Mouse (Mus musculus): ENCODE results near the gene Pcid2. TPM values are rescaled to one million over a fixed set of nuclear protein-coding genes. Genes with fewer than 3 reads are reported as not detected.

Pcid2 gene
- polyA plus RNA-seq, 1 experiment from 2014 or later, result 9.6 TPM

- ATAC-seq, result no peak
- 81% methylated on average over 3 of the region's 3 CpGs for WGBS
- Histone ChIP-seq H3K4me2 (replicated peaks; ENCODE audit: low read depth) (no peak overlapping the region), H3K27ac (ENCODE audit: low read depth, low read length) (no peak overlapping the region), H3K4me1 (replicated peaks; ENCODE audit: control insufficient read depth, insufficient read depth, low read length) (no peaks in the 10 kb centered on the region), H3K36me3 (ENCODE audit: control insufficient read depth, insufficient read depth) (peaks cover 50% of the 10 kb centered on the region), H3K9me3 (ENCODE audit: control insufficient read depth) (no peaks in the 10 kb centered on the region), H3K27me3 (replicated peaks; ENCODE audit: control insufficient read depth, insufficient read depth, low read length) (no peaks in the 10 kb centered on the region), H3K9ac (ENCODE audit: low read depth, low read length) (no peak overlapping the region), H3K4me3 (ENCODE audit: low read depth, low read length) (no peak overlapping the region)
- no peak for TF ChIP-seq CTCF (IDR thresholded peaks at IDR 0.05; ENCODE audit: low read depth)
Observed at GRCm38 (mm10) chr8:13118516-13118915, 13.3 kb upstream of the Pcid2 start.

GRCm38 (mm10) chr8:13117096-13117495 lies 11.8 kb upstream of the Pcid2 start:
- Histone ChIP-seq H3K9ac (ENCODE audit: low read depth, low read length) (no peak overlapping the region), H3K36me3 (ENCODE audit: control insufficient read depth, insufficient read depth) (peaks cover 52% of the 10 kb centered on the region), H3K4me3 (ENCODE audit: low read depth, low read length) (no peak overlapping the region), H3K4me1 (replicated peaks; ENCODE audit: control insufficient read depth, insufficient read depth, low read length) (no peaks in the 10 kb centered on the region), H3K27me3 (replicated peaks; ENCODE audit: control insufficient read depth, insufficient read depth, low read length) (no peaks in the 10 kb centered on the region), H3K9me3 (ENCODE audit: control insufficient read depth) (no peaks in the 10 kb centered on the region), H3K4me2 (replicated peaks; ENCODE audit: low read depth) (no peak overlapping the region), H3K27ac (ENCODE audit: low read depth, low read length) (no peak overlapping the region)
- no peak for TF ChIP-seq CTCF (IDR thresholded peaks at IDR 0.05; ENCODE audit: low read depth)
- no peak for ATAC-seq
- 94% methylated on average over 2 of the region's 2 CpGs for WGBS

GRCm38 (mm10) chr8:13113232-13113631 lies 8.0 kb upstream of the Pcid2 start:
- no peaks in the 10 kb centered on the region for H3K4me1 ChIP-seq (replicated peaks; ENCODE audit: control insufficient read depth, insufficient read depth, low read length)
- no peaks in the 10 kb centered on the region for H3K27me3 ChIP-seq (replicated peaks; ENCODE audit: control insufficient read depth, insufficient read depth, low read length)
- no peak overlapping the region for H3K27ac ChIP-seq (ENCODE audit: low read depth, low read length)
- H3K36me3 ChIP-seq (ENCODE audit: control insufficient read depth, insufficient read depth), result peaks cover 34% of the 10 kb centered on the region
- no peak for TF ChIP-seq CTCF (IDR thresholded peaks at IDR 0.05; ENCODE audit: low read depth)
- 94% methylated on average over 4 of the region's 4 CpGs for WGBS
- H3K4me3 ChIP-seq (ENCODE audit: low read depth, low read length), result no peak overlapping the region
- H3K9me3 ChIP-seq (ENCODE audit: control insufficient read depth), result no peaks in the 10 kb centered on the region
- ATAC-seq, result no peak
- no peak overlapping the region for H3K4me2 ChIP-seq (replicated peaks; ENCODE audit: low read depth)
- no peak overlapping the region for H3K9ac ChIP-seq (ENCODE audit: low read depth, low read length)

- peaks cover 25% of the 10 kb centered on the region for H3K36me3 ChIP-seq (ENCODE audit: control insufficient read depth, insufficient read depth)
- no peak overlapping the region for H3K9ac ChIP-seq (ENCODE audit: low read depth, low read length)
- WGBS, result 82% methylated on average over 11 of the region's 11 CpGs
- no peaks in the 10 kb centered on the region for H3K9me3 ChIP-seq (ENCODE audit: control insufficient read depth)
- H3K4me3 ChIP-seq (ENCODE audit: low read depth, low read length), result no peak overlapping the region
- H3K4me1 ChIP-seq (replicated peaks; ENCODE audit: control insufficient read depth, insufficient read depth, low read length), result no peaks in the 10 kb centered on the region
- TF ChIP-seq CTCF (IDR thresholded peaks at IDR 0.05; ENCODE audit: low read depth), result no peak
- no peaks in the 10 kb centered on the region for H3K27me3 ChIP-seq (replicated peaks; ENCODE audit: control insufficient read depth, insufficient read depth, low read length)
- no peak overlapping the region for H3K4me2 ChIP-seq (replicated peaks; ENCODE audit: low read depth)
- H3K27ac ChIP-seq (ENCODE audit: low read depth, low read length), result no peak overlapping the region
- ATAC-seq, result no peak
Observed at GRCm38 (mm10) chr8:13111917-13112316, 6.7 kb upstream of the Pcid2 start.

- no peak for TF ChIP-seq CTCF (IDR thresholded peaks at IDR 0.05; ENCODE audit: low read depth)
- 32% methylated on average over 1 of the region's 1 CpGs for WGBS
Observed at GRCm38 (mm10) chr8:13109416-13109960, 4.2 kb upstream of the Pcid2 start.

GRCm38 (mm10) chr8:13108967-13109366 lies 3.7 kb upstream of the Pcid2 start:
- Histone ChIP-seq H3K36me3 (ENCODE audit: control insufficient read depth, insufficient read depth) (peaks cover 18% of the 10 kb centered on the region; the same call in 1 of the 2 replicates), H3K4me3 (ENCODE audit: low read depth, low read length) (no peak overlapping the region), H3K9ac (ENCODE audit: low read depth, low read length) (no peak overlapping the region), H3K27me3 (replicated peaks; ENCODE audit: control insufficient read depth, insufficient read depth, low read length) (no peaks in the 10 kb centered on the region), H3K4me2 (replicated peaks; ENCODE audit: low read depth) (no peak overlapping the region), H3K4me1 (replicated peaks; ENCODE audit: control insufficient read depth, insufficient read depth, low read length) (peaks cover 2% of the 10 kb centered on the region; the same call in 1 of the 2 replicates), H3K27ac (ENCODE audit: low read depth, low read length) (no peak overlapping the region), H3K9me3 (ENCODE audit: control insufficient read depth) (no peaks in the 10 kb centered on the region)
- 87% methylated on average over 8 of the region's 8 CpGs for WGBS
- no peak for TF ChIP-seq CTCF (IDR thresholded peaks at IDR 0.05; ENCODE audit: low read depth)
- no peak for ATAC-seq

More at GRCm38 (mm10) chr8:13109416-13109960, 4.2 kb upstream of the Pcid2 start:
- Histone ChIP-seq H3K9me3 (ENCODE audit: control insufficient read depth) (no peaks in the 10 kb centered on the region), H3K36me3 (ENCODE audit: control insufficient read depth, insufficient read depth) (peaks cover 19% of the 10 kb centered on the region; the same call in 1 of the 2 replicates), H3K4me3 (ENCODE audit: low read depth, low read length) (no peak overlapping the region), H3K27me3 (replicated peaks; ENCODE audit: control insufficient read depth, insufficient read depth, low read length) (no peaks in the 10 kb centered on the region), H3K9ac (ENCODE audit: low read depth, low read length) (no peak overlapping the region), H3K4me1 (replicated peaks; ENCODE audit: control insufficient read depth, insufficient read depth, low read length) (no peaks in the 10 kb centered on the region), H3K27ac (ENCODE audit: low read depth, low read length) (no peak overlapping the region), H3K4me2 (replicated peaks; ENCODE audit: low read depth) (no peak overlapping the region)
- no peak for ATAC-seq
